ENCODE assay signal across 22 mouse cellular contexts in genomic region chr17:57350212-57350611, GRCm38 (mm10). TPM values are rescaled to one million over a fixed set of nuclear protein-coding genes. Genes with fewer than 3 reads are reported as not detected.
A peak's percentile ranks its signal among the peaks of the same experiment; 100 is the strongest.
DNase-seq lines count a peak whose midpoint lies in the region; ATAC-seq lines count a peak whose summit lies in the region.
"Had no signal": no experiment of that assay in that cellular context is flagged by ENCODE, and none has a peak within 500 bp of the region (broad histone marks: within the 10 kb centered on the region; RNA-seq: fewer than 3 reads in every experiment).

No protein-coding gene starts in this region.

- H3K9ac ChIP-seq in midbrain, embryonic 11.5 days (ENCODE audit: low read length), result no peak overlapping the region
- H3K9ac ChIP-seq in midbrain, embryonic 15.5 days, result no peak overlapping the region
- H3K9ac ChIP-seq: embryonic facial prominence, embryonic 12.5 days; forebrain, embryonic 13.5 days; forebrain, embryonic 15.5 days had no signal

- no peak for ATAC-seq in midbrain, embryonic 11.5 days (ENCODE audit: low FRiP score)
- ATAC-seq in midbrain, embryonic 15.5 days (replicated peaks), result no peak
- ATAC-seq: activated CD4-positive, CD25-positive, alpha-beta regulatory T cell, adult 4 months; forebrain, embryonic 13.5 days; forebrain, embryonic 15.5 days; Patski had no signal

- intact Hi-C loops in left cerebral cortex, postnatal 25 days (cut with DNase I), result no loop called here

- no peak overlapping the region for H3K27ac ChIP-seq in midbrain, embryonic 11.5 days (ENCODE audit: low read depth, low read length)
- no peak overlapping the region for H3K27ac ChIP-seq in midbrain, embryonic 15.5 days
- H3K27ac ChIP-seq: embryonic facial prominence, embryonic 10.5 days; embryonic facial prominence, embryonic 12.5 days; forebrain, embryonic 13.5 days; forebrain, embryonic 15.5 days had no signal

- H3K4me1 ChIP-seq in midbrain, embryonic 11.5 days (ENCODE audit: control insufficient read depth, insufficient read depth, low read length), result no peaks in the 10 kb centered on the region
- no peaks in the 10 kb centered on the region for H3K4me1 ChIP-seq in midbrain, embryonic 15.5 days
- H3K4me1 ChIP-seq: embryonic facial prominence, embryonic 10.5 days; embryonic facial prominence, embryonic 12.5 days; forebrain, embryonic 13.5 days; forebrain, embryonic 15.5 days had no signal

- WGBS in midbrain, embryonic 11.5 days, result 90% methylated on average over 5 of the region's 5 CpGs
- WGBS in midbrain, embryonic 15.5 days, result 85% methylated on average over 5 of the region's 5 CpGs

- H3K4me2 ChIP-seq in midbrain, embryonic 11.5 days, result no peak overlapping the region
- no peak overlapping the region for H3K4me2 ChIP-seq in midbrain, embryonic 15.5 days
- H3K4me2 ChIP-seq: embryonic facial prominence, embryonic 12.5 days; forebrain, embryonic 13.5 days; forebrain, embryonic 15.5 days had no signal

- no peaks in the 10 kb centered on the region for H3K9me3 ChIP-seq in midbrain, embryonic 11.5 days (ENCODE audit: control insufficient read depth, low read length)
- H3K9me3 ChIP-seq in midbrain, embryonic 15.5 days, result no peaks in the 10 kb centered on the region
- H3K9me3 ChIP-seq: embryonic facial prominence, embryonic 10.5 days; embryonic facial prominence, embryonic 12.5 days; forebrain, embryonic 13.5 days; forebrain, embryonic 15.5 days; G1E had no signal

- H3K4me3 ChIP-seq in midbrain, embryonic 11.5 days (ENCODE audit: low read depth, low read length), result no peak overlapping the region
- no peak overlapping the region for H3K4me3 ChIP-seq in midbrain, embryonic 15.5 days
- H3K4me3 ChIP-seq: embryonic facial prominence, embryonic 10.5 days; embryonic facial prominence, embryonic 12.5 days; forebrain, embryonic 13.5 days; forebrain, embryonic 15.5 days had no signal

- H3K36me3 ChIP-seq in midbrain, embryonic 11.5 days (ENCODE audit: control insufficient read depth, insufficient read depth, low read length), result no peaks in the 10 kb centered on the region
- H3K36me3 ChIP-seq in midbrain, embryonic 15.5 days (replicated peaks), result no peaks in the 10 kb centered on the region
- no peaks in the 10 kb centered on the region for H3K36me3 ChIP-seq in splenic B cell, adult 2 months (ENCODE audit: control insufficient read depth, insufficient read depth, low read length, poor library complexity, severe bottlenecking)
- H3K36me3 ChIP-seq: embryonic facial prominence, embryonic 10.5 days; embryonic facial prominence, embryonic 12.5 days; forebrain, embryonic 15.5 days; G1E had no signal

- peak; percentile 47 for DNase-seq in midbrain, embryonic 11.5 days (ENCODE audit: low spot score, missing footprints)
- DNase-seq in testis, postnatal 10 days (ENCODE audit: low spot score), result peak; percentile 16
- DNase-seq in testis, postnatal 14 days (ENCODE audit: low spot score), result no peak
- DNase-seq in splenic B cell, adult 2 months (ENCODE audit: low read depth, low spot score), result peak; percentile 1
- no peak for DNase-seq in left cerebral cortex, postnatal 25 days (ENCODE audit: low spot score in 2 of 2)
- DNase-seq: adrenal gland, adult 8-10 months; adrenal gland, postnatal 14 days; adrenal gland, postnatal 36 days; cerebellum, adult 11-12 months; cerebellum, adult 2 months; cerebellum, adult 9-10 months; cerebellum, postnatal 10 days; cerebellum, postnatal 25 days had no signal

- no peaks in the 10 kb centered on the region for H3K27me3 ChIP-seq in midbrain, embryonic 11.5 days (ENCODE audit: control insufficient read depth, insufficient read depth, low read length)
- no peaks in the 10 kb centered on the region for H3K27me3 ChIP-seq in midbrain, embryonic 15.5 days (replicated peaks)
- H3K27me3 ChIP-seq in splenic B cell, adult 2 months (ENCODE audit: control insufficient read depth, insufficient read depth, low read length, poor library complexity, severe bottlenecking), result no peaks in the 10 kb centered on the region
- H3K27me3 ChIP-seq: embryonic facial prominence, embryonic 12.5 days; forebrain, embryonic 13.5 days; forebrain, embryonic 15.5 days; Patski had no signal

RNA-seq across cellular contexts. Expression of gene Adgre1, which starts 8.3 kb away (rescaled TPM):
- polyA plus RNA-seq in midbrain, embryonic 11.5 days (2014; fragmentation: Nextera tagmentation; extraction: Ambion mirVana), result 3.4 and 4.4 TPM in 2 replicates
- 3.9 and 4.5 TPM in 2 replicates for polyA plus RNA-seq in midbrain, embryonic 15.5 days (2015; fragmentation: Nextera tagmentation; extraction: Ambion mirVana)
- total RNA-seq in left cerebral cortex, postnatal 25 days (2021), result 1 to 10 TPM; 4.9 to 6.1 TPM
- polyA plus RNA-seq: C2C12, Patski had no signal

Comparison
In these comparisons a context has a peak if more than half of its experiments do, and no peak if none do; other contexts are left out.
1. DNase-seq: peak in midbrain, embryonic 11.5 days (single experiment), testis, postnatal 10 days (single experiment) and splenic B cell, adult 2 months (single experiment); none in testis, postnatal 14 days (single experiment) and left cerebral cortex, postnatal 25 days (0 of 2).